Mouse (Mus musculus) kidney, adult 18-20 months (tissue): ENCODE data around the gene Gm3776.
A peak's percentile ranks its signal among the peaks of the same experiment; 100 is the strongest.
"Not testable (repeated sequence)": the region's sequence is repeated elsewhere in the genome, so short reads cannot be mapped to it uniquely, and the experiment has no call there.

Source experiments
- DNase-seq: peaks from one replicate; pipeline ENCODE4 v3.0.0; 2021

Gene Gm3776

GRCm38 (mm10) chr9:78293683-78294082, 36.8 kb downstream of the Gm3776 start:
- DNase-seq = peak; percentile 11

- DNase-seq = peak; percentile 8
Observed at GRCm38 (mm10) chr9:78294781-78295180, 37.9 kb downstream of the Gm3776 start.

GRCm38 (mm10) chr9:78296089-78296488, 39.2 kb downstream of the Gm3776 start:
- peak; percentile 60 for DNase-seq

- no peak for DNase-seq
Observed at GRCm38 (mm10) chr9:78298232-78298631, 41.3 kb downstream of the Gm3776 start.

- DNase-seq = not testable (repeated sequence)
Observed at GRCm38 (mm10) chr9:78299143-78299542, 42.2 kb downstream of the Gm3776 start.

GRCm38 (mm10) chr9:78308122-78308521, 51.2 kb downstream of the Gm3776 start:
- DNase-seq = not testable (repeated sequence)

- DNase-seq = no peak
Observed at GRCm38 (mm10) chr9:78314696-78315095, 57.8 kb downstream of the Gm3776 start, which contains the start of gene Omt2a. TSS of gene Omt2a (minus strand) at chr9:78314796.
